Mouse (Mus musculus) bone marrow macrophage, adult 2 months (primary cell): ENCODE measurements at regions not wholly inside any gene's neighbourhood (a gene's known extent, or its start where the extent isn't known, plus 50 kb on each side); places are given as distances from the start of the nearest gene placed in this dataset.

ENCODE experiments used
- CTCF ChIP-seq: IDR thresholded peaks from 2 replicates; pipeline ENCODE4 v1.5.1; 2012; ENCODE audit warnings: low read depth, mild to moderate bottlenecking, low read length, moderate library complexity
- POLR2A ChIP-seq: IDR thresholded peaks from 2 replicates; pipeline ENCODE4 v1.6.1; 2012; ENCODE audit warnings: mild to moderate bottlenecking, low read depth, low read length, borderline replicate concordance

GRCm38 (mm10) chr12:77642336-77642735 is 404.4 kb downstream of the Fut8 start:
- TF ChIP-seq CTCF (no peak), POLR2A (no peak)
